Mouse (Mus musculus): ENCODE measurements at regions not wholly inside any gene's neighbourhood (a gene's known extent, or its start where the extent isn't known, plus 50 kb on each side); places are given as distances from the start of the nearest gene placed in this dataset.

DNA sequence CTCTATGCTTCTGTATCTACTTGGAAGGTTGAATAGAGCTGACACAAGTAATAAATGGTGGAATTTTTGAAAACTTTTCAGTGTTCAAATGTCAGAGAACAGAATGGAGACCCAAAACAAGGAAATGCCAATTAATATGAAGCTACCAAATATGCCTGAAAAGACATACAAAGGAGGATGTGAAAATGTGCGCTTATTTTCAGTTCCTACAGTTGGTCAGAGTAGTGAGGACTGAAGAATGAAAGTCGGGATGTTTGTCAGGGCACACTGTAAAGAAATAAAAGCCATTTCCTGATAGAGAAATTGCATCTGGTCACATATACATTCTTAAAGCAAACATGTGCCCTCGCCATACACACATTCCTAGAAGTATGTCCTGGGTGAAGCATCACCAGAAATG lies 56.0 kb upstream of the Dkk2 start:
- TF ChIP-seq CTCF (IDR thresholded peaks at IDR 0.05; ENCODE audit: low read depth, low read length) = no peak
- TF ChIP-seq POLR2A (IDR thresholded peaks at IDR 0.05; ENCODE audit: borderline replicate concordance, low read depth, low read length) = no peak
